Mouse (Mus musculus): ENCODE measurements around the gene Stra8. TPM values are rescaled to one million over a fixed set of nuclear protein-coding genes. Genes with fewer than 3 reads are reported as not detected.

Stra8 gene
- polyA plus RNA-seq, 1 experiment from 2014 or later = not detected

Other genes with a start within 250 kb of the Stra8 start
- gene Agbl3, start 139.7 kb upstream of the Stra8 start, polyA plus RNA-seq (2016; fragmentation: Nextera tagmentation; extraction: Ambion mirVana) = 8.4 and 9.1 TPM in 2 replicates
- gene Tmem140, start 57.0 kb upstream of the Stra8 start, polyA plus RNA-seq (2016; fragmentation: Nextera tagmentation; extraction: Ambion mirVana) = 1.3 and 1.6 TPM in 2 replicates
- 12.0 and 16.1 TPM in 2 replicates for gene Cyren, start 42.1 kb upstream of the Stra8 start, polyA plus RNA-seq (2016; fragmentation: Nextera tagmentation; extraction: Ambion mirVana)
- gene Wdr91, start 9.3 kb upstream of the Stra8 start, polyA plus RNA-seq (2016; fragmentation: Nextera tagmentation; extraction: Ambion mirVana) = 13.1 and 14.0 TPM in 2 replicates
- 0.55 and 0.67 TPM in 2 replicates for gene Slc23a4, start 68.2 kb downstream of the Stra8 start, polyA plus RNA-seq (2016; fragmentation: Nextera tagmentation; extraction: Ambion mirVana)
- gene Cnot4, start 213.6 kb downstream of the Stra8 start, polyA plus RNA-seq (2016; fragmentation: Nextera tagmentation; extraction: Ambion mirVana) = 32.0 and 33.1 TPM in 2 replicates

All from neural tube, embryonic 12.5 days (tissue).